ENCODE assay signal across 28 mouse cellular contexts in genomic region chr2:43469161-43469560, GRCm38 (mm10).
"Had no signal": no experiment of that assay in that cellular context is flagged by ENCODE, and none has a peak within 500 bp of the region (broad histone marks: within the 10 kb centered on the region; RNA-seq: fewer than 3 reads in every experiment).

No protein-coding gene starts in this region.

- H3K9ac ChIP-seq: limb, embryonic 12.5 days; limb, embryonic 13.5 days; limb, embryonic 15.5 days; liver, embryonic 12.5 days; liver, embryonic 13.5 days; liver, embryonic 14.5 days; liver, embryonic 15.5 days; liver, postnatal 0 days; lung, embryonic 14.5 days; lung, embryonic 15.5 days; midbrain, embryonic 12.5 days; midbrain, embryonic 13.5 days; midbrain, embryonic 15.5 days; neural tube, embryonic 12.5 days had no signal

- DNase-seq: left cerebral cortex, postnatal 4 days; liver, embryonic 13.5 days; lung, adult 18-20 months; lung, adult 2 months; lung, embryonic 14.5 days; lung, postnatal 10 days; lung, postnatal 14 days; lung, postnatal 36 days; lung, postnatal 4 days; midbrain, embryonic 14.5 days had no signal

- H3K36me3 ChIP-seq: limb, embryonic 10.5 days; limb, embryonic 12.5 days; limb, embryonic 13.5 days; limb, embryonic 15.5 days; liver, embryonic 12.5 days; liver, embryonic 13.5 days; liver, embryonic 15.5 days; lung, embryonic 15.5 days; midbrain, embryonic 10.5 days; midbrain, embryonic 12.5 days; midbrain, embryonic 13.5 days; midbrain, embryonic 15.5 days; neural tube, embryonic 12.5 days had no signal

- H3K4me1 ChIP-seq: limb, embryonic 10.5 days; limb, embryonic 12.5 days; limb, embryonic 13.5 days; limb, embryonic 15.5 days; liver, embryonic 12.5 days; liver, embryonic 13.5 days; liver, embryonic 15.5 days; lung, embryonic 15.5 days; megakaryocyte, embryonic 14.5 days; midbrain, embryonic 10.5 days; midbrain, embryonic 12.5 days; midbrain, embryonic 13.5 days; midbrain, embryonic 15.5 days; neural tube, embryonic 12.5 days had no signal

- H3K27ac ChIP-seq: left cerebral cortex, adult 2 months; limb, embryonic 10.5 days; limb, embryonic 12.5 days; limb, embryonic 13.5 days; limb, embryonic 15.5 days; liver, embryonic 12.5 days; liver, embryonic 13.5 days; liver, embryonic 14.5 days; liver, embryonic 15.5 days; lung, embryonic 15.5 days; macrophage; midbrain, embryonic 10.5 days; midbrain, embryonic 12.5 days; midbrain, embryonic 13.5 days; midbrain, embryonic 15.5 days; neural tube, embryonic 12.5 days had no signal

- H3K27me3 ChIP-seq: limb, embryonic 12.5 days; limb, embryonic 13.5 days; limb, embryonic 15.5 days; liver, embryonic 12.5 days; liver, embryonic 13.5 days; liver, embryonic 15.5 days; lung, embryonic 15.5 days; megakaryocyte, embryonic 14.5 days; midbrain, embryonic 12.5 days; midbrain, embryonic 13.5 days; midbrain, embryonic 15.5 days; neural tube, embryonic 12.5 days had no signal

- H3K4me3 ChIP-seq: left cerebral cortex, adult 2 months; limb, embryonic 10.5 days; limb, embryonic 12.5 days; limb, embryonic 13.5 days; limb, embryonic 15.5 days; liver, embryonic 12.5 days; liver, embryonic 13.5 days; liver, embryonic 15.5 days; lung, embryonic 15.5 days; megakaryocyte, embryonic 14.5 days; midbrain, embryonic 10.5 days; midbrain, embryonic 12.5 days; midbrain, embryonic 13.5 days; midbrain, embryonic 15.5 days; myocyte; neural tube, embryonic 12.5 days had no signal
